Comparison of ENCODE assay signal across 9 mouse cellular contexts in genomic region chr2:4436361-4437231, GRCm38 (mm10).
A peak's percentile ranks its signal among the peaks of the same experiment; 100 is the strongest.
DNase-seq lines count a peak whose midpoint lies in the region; ATAC-seq and TF ChIP-seq lines count a peak whose summit lies in the region.
"Had no signal": no experiment of that assay in that cellular context is flagged by ENCODE, and none has a peak within 500 bp of the region (broad histone marks: within the 10 kb centered on the region; RNA-seq: fewer than 3 reads in every experiment).

No protein-coding gene starts in this region.

- H3K27me3 ChIP-seq in midbrain, postnatal 0 days (ENCODE audit: insufficient read depth, low read length): no peaks in the 10 kb centered on the region
- H3K27me3 ChIP-seq: lung, embryonic 15.5 days had no signal

- no peak overlapping the region for H3K9ac ChIP-seq in midbrain, postnatal 0 days (replicated peaks; ENCODE audit: low read length, poor library complexity, severe bottlenecking)
- H3K9ac ChIP-seq: lung, embryonic 15.5 days had no signal

- no peaks in the 10 kb centered on the region for H3K9me3 ChIP-seq in midbrain, postnatal 0 days (ENCODE audit: low read length)
- H3K9me3 ChIP-seq: heart, embryonic 10.5 days; lung, embryonic 15.5 days had no signal

- H3K4me2 ChIP-seq in midbrain, postnatal 0 days (ENCODE audit: low read depth, low read length, poor library complexity, severe bottlenecking): no peak overlapping the region
- H3K4me2 ChIP-seq: lung, embryonic 15.5 days had no signal

- H3K27ac ChIP-seq in midbrain, postnatal 0 days (ENCODE audit: low read depth, low read length): peak overlapping the region; percentile 19
- H3K27ac ChIP-seq: heart, embryonic 10.5 days; lung, embryonic 15.5 days had no signal

- no peak overlapping the region for H3K4me3 ChIP-seq in midbrain, postnatal 0 days (ENCODE audit: low read depth, low read length)
- H3K4me3 ChIP-seq: heart, embryonic 10.5 days; lung, embryonic 15.5 days had no signal

- peak; percentile 76 for ATAC-seq in midbrain, postnatal 0 days (ENCODE audit: low FRiP score)

- H3K36me3 ChIP-seq in midbrain, postnatal 0 days (ENCODE audit: insufficient read depth, low read length): 0 out of 2 replicates have a peak, but pooled peaks cover 3% of the 10 kb centered on the region
- H3K36me3 ChIP-seq: lung, embryonic 15.5 days had no signal

- peak; percentile 65 for DNase-seq in cerebellum, adult 8-10 months
- DNase-seq in embryo, embryonic 9.5 days (ENCODE audit: extremely low spot score): peak; percentile 38
- DNase-seq in layer of hippocampus, adult 18-20 months (ENCODE audit: low spot score in 2 of 2): peak; percentile 83 to 92
- DNase-seq in midbrain, postnatal 0 days (ENCODE audit: low spot score): peak; percentile 91
- DNase-seq in testis, postnatal 10 days (ENCODE audit: low spot score): no peak
- no peak for DNase-seq in testis, postnatal 14 days (ENCODE audit: low spot score)
- no peak for DNase-seq in lung, adult 18-20 months

- H3K4me1 ChIP-seq in midbrain, postnatal 0 days (ENCODE audit: insufficient read depth, low read length): peaks cover 12% of the 10 kb centered on the region; the same call in 1 of the 2 replicates
- H3K4me1 ChIP-seq: lung, embryonic 15.5 days had no signal

- no peak; the same call in 1 of the 2 replicates for TF ChIP-seq CTCF in midbrain, postnatal 0 days (IDR thresholded peaks at IDR 0.05)

- 29% methylated on average over 19 of the region's 19 CpGs for WGBS in midbrain, postnatal 0 days

Comparison
In these comparisons a context has a peak if more than half of its experiments do, and no peak if none do; other contexts are left out.
1. DNase-seq: peak in cerebellum, adult 8-10 months (single experiment), embryo, embryonic 9.5 days (single experiment), layer of hippocampus, adult 18-20 months (2 of 2) and midbrain, postnatal 0 days (single experiment); none in testis, postnatal 10 days (single experiment), testis, postnatal 14 days (single experiment) and lung, adult 18-20 months (0 of 2).